Mouse (Mus musculus) erythroblast, embryonic 14.5 days (primary cell): ENCODE data around the gene Aldh8a1.

Source experiments
- GATA1 ChIP-seq: IDR thresholded peaks from 2 replicates; pipeline ENCODE4 v1.6.1; 2012; ENCODE audit warnings: low read length, inconsistent platforms, mixed read lengths
- TAL1 ChIP-seq: IDR thresholded peaks from 3 replicates; pipeline ENCODE4 v1.6.1; 2012; ENCODE audit warnings: low read length, inconsistent platforms, mixed read lengths

GRCm38 (mm10) chr10:21357986-21358385 is 19.1 kb upstream of the Aldh8a1 start:
- TF ChIP-seq GATA1 = no peak
- TF ChIP-seq TAL1 = no peak
